30 mouse cellular contexts compared by ENCODE assay signal in genomic region chr6:41140916-41141315, GRCm38 (mm10).
A peak's percentile ranks its signal among the peaks of the same experiment; 100 is the strongest.
DNase-seq lines count a peak whose midpoint lies in the region; ATAC-seq lines count a peak whose summit lies in the region.
"Had no signal": no experiment of that assay in that cellular context is flagged by ENCODE, and none has a peak within 500 bp of the region (broad histone marks: within the 10 kb centered on the region; RNA-seq: fewer than 3 reads in every experiment).

No protein-coding gene starts in this region.

- no peak overlapping the region for H3K4me3 ChIP-seq in midbrain, embryonic 14.5 days (replicated peaks; ENCODE audit: low read depth, low read length)
- H3K4me3 ChIP-seq: forebrain, embryonic 10.5 days; forebrain, embryonic 13.5 days; gastrocnemius, adult 2 months; heart, embryonic 12.5 days; heart, embryonic 15.5 days; hindbrain, embryonic 10.5 days; hindbrain, embryonic 13.5 days had no signal

- H3K36me3 ChIP-seq in midbrain, embryonic 14.5 days (ENCODE audit: control insufficient read depth, insufficient read depth, low read length), result no peaks in the 10 kb centered on the region
- H3K36me3 ChIP-seq: forebrain, embryonic 10.5 days; G1E; heart, embryonic 12.5 days; heart, embryonic 15.5 days; hindbrain, embryonic 10.5 days; hindbrain, embryonic 13.5 days had no signal

- H3K9ac ChIP-seq in midbrain, embryonic 14.5 days (replicated peaks; ENCODE audit: low read length), result no peak overlapping the region
- H3K9ac ChIP-seq: forebrain, embryonic 13.5 days; heart, embryonic 12.5 days; heart, embryonic 15.5 days; hindbrain, embryonic 13.5 days had no signal

- DNase-seq in CD4-positive helper T cell, adult 2 months (ENCODE audit: low read depth, low spot score), result peak; percentile 44
- DNase-seq in induced T-regulatory cell, adult 2 months (ENCODE audit: low read depth), result peak; percentile 51
- DNase-seq in right cerebral cortex, postnatal 4 days, result no peak
- DNase-seq in midbrain, embryonic 14.5 days, result no peak
- no peak for DNase-seq in frontal cortex, postnatal 25 days (ENCODE audit: low spot score in 2 of 2)
- DNase-seq in ovary, postnatal 10 days (ENCODE audit: low spot score), result no peak
- DNase-seq: adrenal gland, adult 8-10 months; adrenal gland, postnatal 25 days; B cell, adult 2 months; cerebellum, adult 18-20 months; cerebellum, adult 9-10 months; cerebellum, postnatal 14 days; gastrocnemius, adult 2 months; gastrocnemius, postnatal 14 days; heart, adult 11 months; heart, postnatal 10 days; heart, postnatal 36 days had no signal

- H3K9me3 ChIP-seq in midbrain, embryonic 14.5 days (ENCODE audit: control insufficient read depth, low read length), result no peaks in the 10 kb centered on the region
- H3K9me3 ChIP-seq: forebrain, embryonic 10.5 days; forebrain, embryonic 13.5 days; G1E; heart, embryonic 12.5 days; heart, embryonic 15.5 days; hindbrain, embryonic 10.5 days; hindbrain, embryonic 13.5 days had no signal

- 91% methylated on average over 1 of the region's 1 CpGs for WGBS in midbrain, embryonic 14.5 days

- no peaks in the 10 kb centered on the region for H3K27me3 ChIP-seq in midbrain, embryonic 14.5 days (ENCODE audit: control insufficient read depth, insufficient read depth, low read length)
- H3K27me3 ChIP-seq: CH12.LX; forebrain, embryonic 13.5 days; heart, embryonic 12.5 days; heart, embryonic 15.5 days; hindbrain, embryonic 13.5 days had no signal

- ATAC-seq in CD4-positive, CD25-positive, alpha-beta regulatory T cell, adult 4 months, result peak; percentile 35
- ATAC-seq in monocyte, adult 5-6 weeks (replicated peaks; ENCODE audit: insufficient number of reproducible peaks, low FRiP score, low TSS enrichment, poor library complexity, severe bottlenecking), result peak; percentile 68
- no peak for ATAC-seq in midbrain, embryonic 14.5 days (ENCODE audit: low FRiP score, low TSS enrichment)
- ATAC-seq: forebrain, embryonic 13.5 days; forebrain, embryonic 16.5 days; hindbrain, embryonic 16.5 days; Patski had no signal

- no peak overlapping the region for H3K27ac ChIP-seq in midbrain, embryonic 14.5 days (replicated peaks; ENCODE audit: low read depth, low read length)
- H3K27ac ChIP-seq: forebrain, embryonic 10.5 days; forebrain, embryonic 13.5 days; gastrocnemius, adult 2 months; heart, embryonic 15.5 days; hindbrain, embryonic 10.5 days; hindbrain, embryonic 13.5 days had no signal

- no peak overlapping the region for H3K4me2 ChIP-seq in midbrain, embryonic 14.5 days (ENCODE audit: low read length)
- H3K4me2 ChIP-seq: forebrain, embryonic 13.5 days; heart, embryonic 12.5 days; heart, embryonic 15.5 days; hindbrain, embryonic 13.5 days had no signal

- H3K4me1 ChIP-seq in midbrain, embryonic 14.5 days (ENCODE audit: control insufficient read depth, insufficient read depth, low read length), result no peaks in the 10 kb centered on the region
- H3K4me1 ChIP-seq: forebrain, embryonic 10.5 days; forebrain, embryonic 13.5 days; heart, embryonic 12.5 days; heart, embryonic 15.5 days; hindbrain, embryonic 10.5 days; hindbrain, embryonic 13.5 days had no signal

Comparison
In these comparisons a context has a peak if more than half of its experiments do, and no peak if none do; other contexts are left out.
1. DNase-seq: peak in CD4-positive helper T cell, adult 2 months (single experiment) and induced T-regulatory cell, adult 2 months (single experiment); none in right cerebral cortex, postnatal 4 days (single experiment), midbrain, embryonic 14.5 days (single experiment), frontal cortex, postnatal 25 days (0 of 2) and ovary, postnatal 10 days (single experiment).